ENCODE assay signal across 26 mouse cellular contexts in genomic region chr8:92212786-92213535, GRCm38 (mm10).
A peak's percentile ranks its signal among the peaks of the same experiment; 100 is the strongest.
DNase-seq lines count a peak whose midpoint lies in the region; ATAC-seq and TF ChIP-seq lines count a peak whose summit lies in the region.
"Had no signal": no experiment of that assay in that cellular context is flagged by ENCODE, and none has a peak within 500 bp of the region (broad histone marks: within the 10 kb centered on the region; RNA-seq: fewer than 3 reads in every experiment).

No protein-coding gene starts in this region.

- no peaks in the 10 kb centered on the region for H3K36me3 ChIP-seq in hindbrain, postnatal 0 days (ENCODE audit: insufficient read depth, low read length)
- H3K36me3 ChIP-seq in hindbrain, embryonic 14.5 days (replicated peaks; ENCODE audit: control insufficient read depth, insufficient read depth) = no peaks in the 10 kb centered on the region
- H3K36me3 ChIP-seq: embryonic facial prominence, embryonic 13.5 days; forebrain, embryonic 15.5 days; G1E; heart, embryonic 12.5 days; heart, embryonic 15.5 days; hindbrain, embryonic 10.5 days; hindbrain, embryonic 13.5 days had no signal

- no peak overlapping the region for H3K9ac ChIP-seq in hindbrain, postnatal 0 days (replicated peaks; ENCODE audit: low read length)
- H3K9ac ChIP-seq in hindbrain, embryonic 14.5 days = no peak overlapping the region
- H3K9ac ChIP-seq: embryonic facial prominence, embryonic 13.5 days; forebrain, embryonic 15.5 days; heart, embryonic 12.5 days; heart, embryonic 15.5 days; hindbrain, embryonic 13.5 days had no signal

- no peak overlapping the region for H3K4me2 ChIP-seq in hindbrain, postnatal 0 days (ENCODE audit: low read depth, low read length)
- H3K4me2 ChIP-seq in hindbrain, embryonic 14.5 days (replicated peaks) = no peak overlapping the region
- H3K4me2 ChIP-seq: embryonic facial prominence, embryonic 13.5 days; forebrain, embryonic 15.5 days; heart, embryonic 12.5 days; heart, embryonic 15.5 days; hindbrain, embryonic 13.5 days had no signal

- no peak overlapping the region for H3K4me3 ChIP-seq in hindbrain, postnatal 0 days (ENCODE audit: low read length)
- no peak overlapping the region for H3K4me3 ChIP-seq in hindbrain, embryonic 14.5 days (replicated peaks; ENCODE audit: low read length)
- H3K4me3 ChIP-seq: embryonic facial prominence, embryonic 13.5 days; forebrain, embryonic 15.5 days; heart, embryonic 12.5 days; heart, embryonic 15.5 days; hindbrain, embryonic 10.5 days; hindbrain, embryonic 13.5 days had no signal

- whole genome bisulfite sequencing in hindbrain, postnatal 0 days = 56% methylated on average over 14 of the region's 14 CpGs
- 81% methylated on average over 14 of the region's 14 CpGs for WGBS in hindbrain, embryonic 14.5 days

- no peaks in the 10 kb centered on the region for H3K9me3 ChIP-seq in hindbrain, postnatal 0 days (ENCODE audit: low read length)
- no peaks in the 10 kb centered on the region for H3K9me3 ChIP-seq in hindbrain, embryonic 14.5 days (ENCODE audit: control insufficient read depth, low read length)
- H3K9me3 ChIP-seq: embryonic facial prominence, embryonic 13.5 days; forebrain, embryonic 15.5 days; heart, embryonic 12.5 days; heart, embryonic 15.5 days; hindbrain, embryonic 10.5 days; hindbrain, embryonic 13.5 days had no signal

- no peak overlapping the region for H3K27ac ChIP-seq in hindbrain, postnatal 0 days
- H3K27ac ChIP-seq in hindbrain, embryonic 14.5 days = no peak overlapping the region
- H3K27ac ChIP-seq: embryonic facial prominence, embryonic 13.5 days; forebrain, embryonic 15.5 days; heart, embryonic 15.5 days; hindbrain, embryonic 10.5 days; hindbrain, embryonic 13.5 days had no signal

- ATAC-seq in hindbrain, postnatal 0 days = no peak
- ATAC-seq in hindbrain, embryonic 14.5 days (ENCODE audit: low FRiP score) = no peak
- ATAC-seq: forebrain, embryonic 15.5 days; intestine, postnatal 0 days had no signal

- peak; percentile 20 to 41 for DNase-seq in cerebellum, postnatal 14 days
- DNase-seq in cerebellum, postnatal 36 days = no peak
- DNase-seq in hindbrain, postnatal 0 days (ENCODE audit: low spot score) = peak; percentile 41
- no peak for DNase-seq in hindbrain, embryonic 14.5 days (ENCODE audit: low spot score)
- DNase-seq in Muller cell, postnatal 12 days (ENCODE audit: inconsistent ontology term) = peak; percentile 82
- peak; percentile 44 for DNase-seq in brain, embryonic 14.5 days (ENCODE audit: low read depth)
- no peak for DNase-seq in urinary bladder, postnatal 14 days (ENCODE audit: low spot score)
- no peak for DNase-seq in spleen, postnatal 10 days (ENCODE audit: low spot score in 2 of 2)
- DNase-seq: adrenal gland, adult 2 months; adrenal gland, postnatal 14 days; B cell, adult 2 months; cerebellum, adult 2 months; cerebellum, adult 9-11 months; gastrocnemius, postnatal 25 days; heart, adult 18-20 months; heart, postnatal 10 days; heart, postnatal 36 days had no signal

- 0 out of 2 replicates have a peak, but pooled peaks cover 3% of the 10 kb centered on the region for H3K4me1 ChIP-seq in hindbrain, postnatal 0 days (ENCODE audit: insufficient read depth, low read length)
- H3K4me1 ChIP-seq in hindbrain, embryonic 14.5 days (replicated peaks; ENCODE audit: control insufficient read depth, insufficient read depth, low read length) = no peaks in the 10 kb centered on the region
- H3K4me1 ChIP-seq: heart, embryonic 12.5 days; heart, embryonic 15.5 days had no signal

- no peaks in the 10 kb centered on the region for H3K27me3 ChIP-seq in hindbrain, postnatal 0 days (ENCODE audit: insufficient read depth, low read length)
- H3K27me3 ChIP-seq in hindbrain, embryonic 14.5 days (ENCODE audit: control insufficient read depth, insufficient read depth, low read length) = no peaks in the 10 kb centered on the region
- H3K27me3 ChIP-seq: CH12.LX; hindbrain, embryonic 13.5 days had no signal

- TF ChIP-seq CTCF in hindbrain, postnatal 0 days (IDR thresholded peaks at IDR 0.05; ENCODE audit: low read depth) = no peak
- no peak for TF ChIP-seq CTCF in brain, embryonic 14.5 days (IDR thresholded peaks at IDR 0.05; ENCODE audit: borderline replicate concordance, extremely low read depth, insufficient read depth, insufficient read length)

- TF ChIP-seq POLR2A in brain, embryonic 14.5 days (IDR thresholded peaks at IDR 0.05; ENCODE audit: borderline replicate concordance, extremely low read depth, insufficient read depth, insufficient read length, poor library complexity, severe bottlenecking) = no peak

Comparison
In these comparisons a context has a peak if more than half of its experiments do, and no peak if none do; other contexts are left out.
1. DNase-seq: peak in cerebellum, postnatal 14 days (2 of 2), hindbrain, postnatal 0 days (single experiment), Muller cell, postnatal 12 days (single experiment) and brain, embryonic 14.5 days (single experiment); none in cerebellum, postnatal 36 days (0 of 2), hindbrain, embryonic 14.5 days (single experiment), urinary bladder, postnatal 14 days (single experiment) and spleen, postnatal 10 days (0 of 2).